Mouse (Mus musculus) heart, embryonic 14.5 days (tissue): ENCODE data around the gene Ntm. TPM values are rescaled to one million over a fixed set of nuclear protein-coding genes. Genes with fewer than 3 reads are reported as not detected.

Experiments used
- ATAC-seq: fragments of 200-750 bp; cut with Nextera tagmentation; 2 replicates; pipeline ENCODE4 v1.8.0; 2017; ENCODE audit warnings: low read depth, moderate TSS enrichment; ENCODE audit not compliant: insufficient number of reproducible peaks, insufficient read depth, low FRiP score
- H3K27ac ChIP-seq, 2 experiments: fragments of 200-500 bp in 1 of 2; fragments of 300-500 bp in 1 of 2; sonication (generic) in 1 of 2; replicated peaks in 1 of 2; 2 replicates each; pipeline ENCODE4 v1.5.1; 2012 to 2014; ENCODE audit warnings: low read depth in 2 of 2, low read length in 2 of 2, control low read depth in 1 of 2, mild to moderate bottlenecking in 1 of 2, mixed read lengths in 1 of 2; ENCODE audit not compliant: control insufficient read depth in 1 of 2, insufficient read depth in 1 of 2
- H3K27me3 ChIP-seq: fragments of 300-500 bp; sonication (generic); 2 replicates; pipeline ENCODE4 v1.6.1; 2014; ENCODE audit warnings: mild to moderate bottlenecking, low read length, control low read depth; ENCODE audit not compliant: control insufficient read depth, insufficient read depth
- H3K36me3 ChIP-seq: fragments of 300-500 bp; sonication (generic); 2 replicates; pipeline ENCODE4 v1.6.1; 2014; ENCODE audit warnings: mild to moderate bottlenecking, control low read depth, low read length, mixed read lengths; ENCODE audit not compliant: control insufficient read depth, insufficient read depth
- H3K4me1 ChIP-seq, 2 experiments: fragments of 200-500 bp in 1 of 2; fragments of 300-500 bp in 1 of 2; sonication (generic) in 1 of 2; 2 replicates each; pipeline ENCODE4 v1.6.1; 2012 to 2014; ENCODE audit warnings: low read length in 2 of 2, control low read depth in 1 of 2, mixed read lengths in 1 of 2; ENCODE audit not compliant: control insufficient read depth in 2 of 2, insufficient read depth in 2 of 2
- H3K4me2 ChIP-seq: fragments of 300-500 bp; sonication (generic); 2 replicates; pipeline ENCODE4 v1.6.1; 2014; ENCODE audit warnings: mild to moderate bottlenecking, low read length
- H3K4me3 ChIP-seq, 2 experiments: fragments of 200-500 bp in 1 of 2; fragments of 300-500 bp in 1 of 2; sonication (generic) in 1 of 2; 2 replicates each; pipeline ENCODE4 v1.5.1; 2012 to 2014; ENCODE audit warnings: low read length in 2 of 2, mild to moderate bottlenecking in 2 of 2, control low read depth in 1 of 2, low read depth in 1 of 2, moderate library complexity in 1 of 2; ENCODE audit not compliant: control insufficient read depth in 1 of 2, insufficient read depth in 1 of 2
- H3K9ac ChIP-seq: fragments of 300-500 bp; sonication (generic); 2 replicates; pipeline ENCODE4 v1.6.1; 2014; ENCODE audit warnings: mild to moderate bottlenecking, low read length
- H3K9me3 ChIP-seq: fragments of 300-500 bp; sonication (generic); 2 replicates; pipeline ENCODE4 v1.6.1; 2016; ENCODE audit warnings: low read length, control low read depth; ENCODE audit not compliant: control insufficient read depth
- WGBS: fragments of 180-500 bp; shearing (Covaris S2); extraction: QIAGEN DNeasy Blood & Tissue Kit; methylation state at CpG from one replicate; pipeline ENCODE4 v1.1.7; 2014; 5-methylcytosine and 5-hydroxymethylcytosine counted together
- polyA plus RNA-seq: library from polyadenylated mRNA; unstranded; fragments of >200 nt; fragmentation: Nextera tagmentation; extraction: Ambion mirVana; gene quantifications from 2 replicates; pipeline ENCODE4 v1.2.1, GENCODE M21; 2014

Ntm gene
- polyA plus RNA-seq, 1 experiment from 2014 or later = 44.4 TPM

DNA sequence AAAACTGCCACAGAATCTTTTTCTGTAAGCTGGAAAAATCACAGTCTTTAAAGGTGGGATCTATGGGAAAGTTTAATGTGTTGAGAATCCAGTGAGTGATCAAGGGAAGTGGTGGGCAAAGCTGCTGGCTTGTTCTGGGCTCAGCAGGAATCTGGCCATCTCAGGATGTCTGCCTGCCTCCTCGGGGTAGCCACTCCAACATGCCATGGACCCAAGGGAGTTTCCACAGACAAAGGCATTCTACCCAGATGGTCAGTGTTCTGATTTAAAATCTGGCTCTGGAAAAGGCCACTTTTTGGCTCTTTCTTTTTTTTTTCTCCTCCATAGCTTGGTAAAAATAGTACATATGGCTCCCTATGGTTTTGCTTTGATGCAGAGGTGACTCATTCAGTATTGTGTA lies 429.4 kb downstream of the Ntm start:
- 25% methylated on average over 1 of the region's 1 CpGs for WGBS
- Histone ChIP-seq H3K4me1 (no peaks in the 10 kb centered on the region), H3K9ac (no peak overlapping the region), H3K27ac (no peak overlapping the region), H3K4me3 (no peak overlapping the region), H3K36me3 (no peaks in the 10 kb centered on the region), H3K9me3 (no peaks in the 10 kb centered on the region), H3K4me2 (no peak overlapping the region), H3K27me3 (no peaks in the 10 kb centered on the region)
- no peak for ATAC-seq

DNA sequence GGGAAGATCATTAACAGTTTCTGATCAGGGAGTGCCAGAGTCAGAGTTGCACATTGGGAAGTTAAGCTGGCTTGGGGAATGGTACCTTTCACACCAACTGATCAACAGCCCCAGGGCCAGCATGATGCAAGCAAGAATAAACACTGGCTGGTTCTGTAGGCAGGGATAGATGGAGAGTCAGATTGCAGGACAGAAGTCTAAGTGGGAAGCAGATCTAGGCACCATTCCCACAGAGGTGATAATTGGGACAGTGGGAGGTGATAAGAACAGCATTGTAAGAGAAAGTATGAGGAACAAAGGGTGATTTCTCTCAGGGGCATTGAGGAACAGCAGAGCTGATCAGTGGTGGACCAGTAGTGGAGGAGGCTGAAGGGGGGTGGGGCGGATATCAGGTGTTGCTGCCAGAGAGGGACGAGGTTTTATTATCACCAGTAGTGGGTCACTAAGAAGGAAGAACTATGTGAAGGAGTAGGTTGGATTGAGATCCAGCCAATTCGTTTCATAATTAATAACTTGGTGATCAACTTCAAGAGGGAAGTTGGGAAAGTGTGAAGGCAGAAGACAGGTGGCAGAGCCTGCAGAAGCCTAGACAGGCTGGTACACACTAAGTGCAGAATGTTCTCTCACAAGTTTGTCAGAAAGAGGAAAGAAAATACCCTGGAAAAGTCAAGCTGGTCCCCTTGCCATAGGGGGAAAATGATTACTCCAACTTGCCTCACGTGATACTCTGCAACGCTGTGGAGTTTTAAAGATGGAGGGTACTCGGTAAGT lies 431.6 kb downstream of the Ntm start:
- Histone ChIP-seq H3K4me1 (no peaks in the 10 kb centered on the region), H3K27ac (no peak overlapping the region), H3K27me3 (no peaks in the 10 kb centered on the region), H3K4me2 (no peak overlapping the region), H3K4me3 (no peak overlapping the region), H3K36me3 (no peaks in the 10 kb centered on the region), H3K9ac (no peak overlapping the region), H3K9me3 (no peaks in the 10 kb centered on the region)
- WGBS = 62% methylated on average over 6 of the region's 6 CpGs
- ATAC-seq = no peak

DNA sequence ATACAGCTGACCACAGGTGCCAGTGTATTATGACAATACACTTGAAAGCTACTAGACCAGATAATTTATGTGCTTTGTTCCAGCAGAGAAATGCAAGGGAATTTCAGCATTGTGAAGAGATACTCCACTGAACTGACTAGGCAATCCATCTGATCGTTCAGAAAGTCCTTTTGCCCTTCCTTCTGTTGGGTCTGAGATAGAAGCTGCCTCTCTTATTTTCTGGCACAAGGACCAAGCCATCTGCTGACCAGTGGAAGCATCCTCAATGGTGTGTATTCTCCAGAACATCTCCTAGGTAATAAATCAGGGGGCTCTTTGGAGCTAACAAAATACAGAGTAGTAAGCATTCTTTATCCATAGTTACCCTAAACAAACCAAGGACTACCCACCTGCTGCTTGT lies 438.8 kb downstream of the Ntm start:
- H3K9me3 ChIP-seq = no peaks in the 10 kb centered on the region
- no peak for ATAC-seq
- H3K27ac ChIP-seq = no peak overlapping the region
- H3K4me3 ChIP-seq = no peak overlapping the region
- H3K4me2 ChIP-seq = no peak overlapping the region
- H3K36me3 ChIP-seq = no peaks in the 10 kb centered on the region
- no peaks in the 10 kb centered on the region for H3K27me3 ChIP-seq
- whole genome bisulfite sequencing = 59% methylated on average over 1 of the region's 1 CpGs
- H3K4me1 ChIP-seq = no peaks in the 10 kb centered on the region
- H3K9ac ChIP-seq = no peak overlapping the region

DNA sequence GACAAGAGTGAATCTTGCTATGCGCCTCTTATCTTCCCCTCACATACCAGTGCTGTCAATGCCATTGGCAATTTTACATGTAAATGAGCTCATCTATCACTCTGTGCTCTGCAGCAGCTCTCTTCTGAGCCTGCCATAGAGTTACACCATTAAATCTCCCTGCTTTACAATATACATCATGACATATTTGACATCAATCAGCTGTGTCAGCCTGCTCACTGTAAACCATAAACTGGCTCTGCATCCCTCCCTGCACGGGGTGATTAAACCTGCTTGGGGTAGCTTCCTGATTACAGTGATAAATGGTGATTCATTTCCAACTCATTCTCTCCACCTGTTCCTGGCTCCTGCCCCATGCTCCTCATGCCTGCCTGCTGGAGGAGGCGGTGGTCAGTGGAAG lies 439.7 kb downstream of the Ntm start:
- Histone ChIP-seq H3K27me3 (no peaks in the 10 kb centered on the region), H3K4me1 (no peaks in the 10 kb centered on the region), H3K4me3 (no peak overlapping the region), H3K9me3 (no peaks in the 10 kb centered on the region), H3K36me3 (no peaks in the 10 kb centered on the region), H3K4me2 (no peak overlapping the region), H3K27ac (no peak overlapping the region), H3K9ac (no peak overlapping the region)
- ATAC-seq = no peak
- WGBS = 56% methylated on average over 3 of the region's 3 CpGs

DNA sequence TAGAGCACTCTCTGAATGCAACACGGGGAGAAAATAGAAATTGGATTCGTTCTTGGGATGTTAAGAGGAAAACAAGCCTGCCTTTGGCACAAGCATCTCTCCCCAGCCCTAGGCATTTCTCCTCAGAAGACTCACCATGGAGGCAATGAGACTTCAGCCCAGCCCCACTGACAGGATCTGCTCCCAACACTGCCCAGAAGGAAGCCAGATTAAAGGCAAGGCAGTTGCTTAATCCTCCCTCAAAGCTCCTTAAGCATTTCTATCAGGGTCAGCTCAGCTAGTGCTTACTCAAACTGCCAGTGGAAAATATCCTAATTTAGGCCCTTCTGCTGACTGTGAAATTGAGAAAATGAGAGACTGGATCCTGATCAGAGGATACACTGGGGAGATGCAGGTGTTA lies 443.8 kb downstream of the Ntm start:
- H3K4me1 ChIP-seq = no peaks in the 10 kb centered on the region
- H3K4me2 ChIP-seq = no peak overlapping the region
- 47% methylated on average over 2 of the region's 2 CpGs for WGBS
- no peak for ATAC-seq
- no peaks in the 10 kb centered on the region for H3K27me3 ChIP-seq
- H3K36me3 ChIP-seq = no peaks in the 10 kb centered on the region
- no peaks in the 10 kb centered on the region for H3K9me3 ChIP-seq
- H3K4me3 ChIP-seq = no peak overlapping the region
- H3K27ac ChIP-seq = no peak overlapping the region
- no peak overlapping the region for H3K9ac ChIP-seq

DNA sequence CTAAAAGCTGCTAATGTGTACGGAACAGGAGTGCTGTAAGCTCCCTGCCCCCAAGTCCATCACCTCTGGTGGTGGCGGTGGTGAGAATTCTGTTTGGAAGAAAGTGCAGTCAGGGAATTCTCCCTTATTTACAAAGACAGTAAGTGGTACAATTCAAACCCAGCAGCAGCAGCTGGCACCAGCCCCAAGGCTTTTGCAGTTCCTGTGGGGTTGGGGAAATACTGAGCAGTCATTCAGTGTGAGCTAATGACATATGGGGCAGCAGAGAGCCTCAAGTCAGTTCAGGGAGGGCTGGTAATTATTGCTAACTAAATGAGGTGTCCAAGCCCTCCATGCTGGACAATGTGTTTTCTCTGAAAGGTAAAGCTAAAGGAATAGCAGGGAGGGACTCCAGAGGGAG lies 446.3 kb downstream of the Ntm start:
- H3K4me3 ChIP-seq = no peak overlapping the region
- H3K27me3 ChIP-seq = no peaks in the 10 kb centered on the region
- no peak for ATAC-seq
- no peaks in the 10 kb centered on the region for H3K9me3 ChIP-seq
- no peak overlapping the region for H3K4me2 ChIP-seq
- H3K9ac ChIP-seq = no peak overlapping the region
- no peaks in the 10 kb centered on the region for H3K4me1 ChIP-seq
- H3K27ac ChIP-seq = no peak overlapping the region
- 81% methylated on average over 2 of the region's 2 CpGs for WGBS
- no peaks in the 10 kb centered on the region for H3K36me3 ChIP-seq

DNA sequence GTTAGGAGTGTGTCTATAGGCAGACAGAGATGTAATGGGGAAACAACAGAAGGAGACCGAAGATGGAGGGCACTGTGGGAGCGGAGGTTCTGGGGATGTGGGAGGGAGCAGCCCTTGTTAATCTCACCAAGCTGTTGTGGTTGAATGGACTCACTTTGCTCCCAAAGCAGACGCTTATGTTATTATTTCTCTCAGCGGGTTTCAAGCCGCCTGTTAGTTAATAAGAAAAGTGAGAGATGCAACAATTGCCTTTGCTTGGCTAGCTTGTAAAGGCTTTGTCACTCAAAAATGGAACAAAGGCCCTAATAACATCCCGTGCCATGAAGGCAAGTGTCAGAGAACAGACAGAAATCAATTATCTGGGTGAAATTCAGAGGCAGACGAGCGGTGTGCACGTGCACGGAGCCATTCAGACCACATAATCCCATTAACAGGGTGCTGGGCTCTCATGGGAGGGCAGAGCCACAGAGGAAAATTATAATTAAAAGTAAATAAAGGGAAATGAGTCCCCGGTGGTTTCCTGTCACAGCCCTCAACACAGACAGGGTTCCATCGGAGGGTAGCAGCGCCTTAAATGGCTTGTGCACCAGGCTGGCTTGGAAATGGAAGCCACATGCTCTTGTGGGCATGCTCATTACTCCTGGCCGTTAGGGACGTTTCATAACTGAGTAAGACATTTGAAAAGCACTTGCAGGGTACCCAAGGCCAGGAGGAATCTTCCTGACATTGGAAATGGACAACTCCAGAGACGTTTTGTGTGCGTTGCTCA lies 448.2 kb downstream of the Ntm start:
- no peak overlapping the region for H3K9ac ChIP-seq

More for the DNA sequence above, 448.2 kb downstream of the Ntm start:
- 82% methylated on average over 17 of the region's 17 CpGs for WGBS
- no peak overlapping the region for H3K4me3 ChIP-seq
- H3K27me3 ChIP-seq = no peaks in the 10 kb centered on the region
- ATAC-seq = no peak
- no peaks in the 10 kb centered on the region for H3K4me1 ChIP-seq
- no peaks in the 10 kb centered on the region for H3K36me3 ChIP-seq
- no peak overlapping the region for H3K27ac ChIP-seq
- no peak overlapping the region for H3K4me2 ChIP-seq
- no peaks in the 10 kb centered on the region for H3K9me3 ChIP-seq
